Mouse (Mus musculus) embryonic facial prominence, embryonic 10.5 days (tissue): ENCODE data around the gene Lrfn1. TPM values are rescaled to one million over a fixed set of nuclear protein-coding genes. Genes with fewer than 3 reads are reported as not detected.
"Not testable (repeated sequence)": the region's sequence is repeated elsewhere in the genome, so short reads cannot be mapped to it uniquely, and the experiment has no call there.

ENCODE experiments used
- DNase-seq: peaks from one replicate; pipeline ENCODE4 v3.0.0-alpha.2; 2017; ENCODE audit warnings: low spot score
- H3K27ac ChIP-seq: fragments of 300-500 bp; sonication (generic); replicated peaks from 2 replicates; pipeline ENCODE4 v1.5.1; 2016; ENCODE audit warnings: mild to moderate bottlenecking
- H3K27me3 ChIP-seq: fragments of 300-500 bp; sonication (generic); replicated peaks from 2 replicates; pipeline ENCODE4 v1.6.1; 2016; ENCODE audit warnings: low read depth, mild to moderate bottlenecking; ENCODE audit not compliant: poor library complexity, severe bottlenecking
- H3K36me3 ChIP-seq: fragments of 300-500 bp; sonication (generic); replicated peaks from 2 replicates; pipeline ENCODE4 v1.6.1; 2016; ENCODE audit warnings: mild to moderate bottlenecking, moderate library complexity
- H3K4me1 ChIP-seq: fragments of 300-500 bp; sonication (generic); 2 replicates; pipeline ENCODE4 v1.6.1; 2016
- H3K4me3 ChIP-seq: fragments of 300-500 bp; sonication (generic); 2 replicates; pipeline ENCODE4 v1.5.1; 2016; ENCODE audit warnings: mild to moderate bottlenecking, moderate library complexity
- H3K9me3 ChIP-seq: fragments of 300-500 bp; sonication (generic); 2 replicates; pipeline ENCODE4 v1.6.1; 2016; ENCODE audit warnings: mild to moderate bottlenecking
- WGBS: fragments of 180-500 bp; shearing (Covaris S2); methylation state at CpG from one replicate; pipeline ENCODE4 v1.1.7; 2016; 5-methylcytosine and 5-hydroxymethylcytosine counted together
- polyA plus RNA-seq: library from polyadenylated mRNA; unstranded; fragments of >200 nt; fragmentation: Nextera tagmentation; extraction: Ambion mirVana; gene quantifications from 2 replicates; pipeline ENCODE4 v1.2.1, GENCODE M21; 2016

Lrfn1 gene
- polyA plus RNA-seq, 1 experiment from 2014 or later = 4.9 TPM

DNA sequence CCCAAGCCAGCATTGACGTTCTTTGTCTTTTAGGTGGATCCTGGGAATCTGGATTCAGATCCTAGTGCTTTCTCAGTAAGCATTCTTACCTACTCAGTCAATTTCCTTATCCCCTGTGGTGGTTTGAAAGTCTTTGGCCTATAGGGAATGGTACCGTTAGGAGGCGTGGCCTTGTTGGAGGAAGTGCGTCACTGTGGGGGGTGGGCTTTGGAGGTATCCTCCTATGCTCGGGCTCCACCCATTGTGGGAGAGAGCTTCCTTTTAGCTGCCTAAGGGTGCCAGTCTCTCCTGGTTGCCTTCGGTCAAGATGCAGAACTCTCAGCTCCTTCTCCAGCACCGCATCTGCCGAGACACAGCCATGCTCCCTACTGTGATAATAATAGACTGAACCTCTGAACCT lies 40.5 kb downstream of the Lrfn1 start:
- no peak for DNase-seq
- H3K27ac ChIP-seq = no peak overlapping the region
- peaks cover 15% of the 10 kb centered on the region for H3K4me1 ChIP-seq
- H3K27me3 ChIP-seq = peaks cover 20% of the 10 kb centered on the region
- WGBS = 80% methylated on average over 8 of the region's 8 CpGs
- no peaks in the 10 kb centered on the region for H3K36me3 ChIP-seq
- no peak overlapping the region for H3K4me3 ChIP-seq
- H3K9me3 ChIP-seq = no peaks in the 10 kb centered on the region

DNA sequence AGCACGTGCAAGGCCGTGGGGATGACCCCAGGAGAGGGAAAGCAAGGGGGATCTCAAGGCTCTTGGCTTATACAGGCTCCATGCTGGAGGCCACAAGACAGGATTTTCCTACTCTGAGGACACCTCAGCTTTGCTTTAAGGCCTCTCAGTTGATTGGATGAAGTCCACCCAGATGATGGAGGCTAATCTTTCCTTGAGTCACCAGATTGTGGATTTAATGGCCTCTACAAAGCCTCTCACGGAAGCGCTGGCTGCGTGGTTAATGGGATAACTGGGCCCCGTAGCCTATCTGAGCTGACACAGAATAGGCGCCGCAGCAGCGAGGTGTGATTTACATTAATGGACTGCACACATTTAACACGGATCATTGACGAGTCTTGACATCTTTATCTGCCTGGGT lies 43.6 kb downstream of the Lrfn1 start:
- 86% methylated on average over 11 of the region's 11 CpGs for WGBS
- DNase-seq = no peak
- H3K4me1 ChIP-seq = peaks cover 5% of the 10 kb centered on the region; the same call in 1 of the 2 replicates

DNA sequence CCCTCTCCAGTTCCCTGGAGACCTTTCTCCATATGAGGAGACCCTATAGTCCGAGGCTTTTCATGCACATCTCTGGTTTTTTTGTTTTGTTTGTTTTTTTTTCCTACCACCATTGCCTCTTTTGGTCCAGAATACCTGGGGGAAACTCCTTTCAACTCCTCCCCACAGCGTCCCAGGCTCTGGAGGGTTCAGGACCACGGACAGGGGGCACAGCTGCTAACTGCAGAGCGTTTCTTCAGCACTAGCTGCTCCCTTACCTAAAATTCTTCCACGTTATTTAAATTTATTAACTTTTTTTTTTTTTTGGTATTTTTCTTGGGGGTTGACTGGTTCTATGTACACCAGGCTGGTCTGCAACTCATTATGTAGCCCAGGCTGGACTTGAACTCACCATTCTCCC lies 53.8 kb downstream of the Lrfn1 start:
- H3K36me3 ChIP-seq = no peaks in the 10 kb centered on the region
- H3K4me1 ChIP-seq = no peaks in the 10 kb centered on the region
- peak; percentile 63 for DNase-seq
- no peak overlapping the region for H3K4me3 ChIP-seq
- 10% methylated on average over 5 of the region's 5 CpGs for WGBS
- H3K27ac ChIP-seq = no peak overlapping the region
- peaks cover 7% of the 10 kb centered on the region; the same call in 1 of the 2 replicates for H3K9me3 ChIP-seq
- no peaks in the 10 kb centered on the region for H3K27me3 ChIP-seq

More for the DNA sequence above, 43.6 kb downstream of the Lrfn1 start:
- Histone ChIP-seq H3K9me3 (no peaks in the 10 kb centered on the region; the same call in 1 of the 2 replicates), H3K27ac (no peak overlapping the region), H3K36me3 (no peaks in the 10 kb centered on the region), H3K27me3 (no peaks in the 10 kb centered on the region), H3K4me3 (no peak overlapping the region)

GRCm38 (mm10) chr7:28509121-28509520 lies 57.3 kb downstream of the Lrfn1 start:
- not testable (repeated sequence) for DNase-seq, H3K9me3 ChIP-seq, H3K36me3 ChIP-seq, H3K27ac ChIP-seq, H3K27me3 ChIP-seq, H3K4me1 ChIP-seq, H3K4me3 ChIP-seq
- WGBS = 70% methylated on average over 2 of the region's 2 CpGs

GRCm38 (mm10) chr7:28510405-28510974 lies 58.7 kb downstream of the Lrfn1 start, which contains the start of gene Ifnl2:
Ifnl2 (minus strand) TSS chr7:28510455.
- WGBS = 65% methylated on average over 8 of the region's 8 CpGs
- DNase-seq, H3K4me1 ChIP-seq, H3K36me3 ChIP-seq, H3K27me3 ChIP-seq, H3K9me3 ChIP-seq, H3K4me3 ChIP-seq, H3K27ac ChIP-seq: not testable (repeated sequence)

DNA sequence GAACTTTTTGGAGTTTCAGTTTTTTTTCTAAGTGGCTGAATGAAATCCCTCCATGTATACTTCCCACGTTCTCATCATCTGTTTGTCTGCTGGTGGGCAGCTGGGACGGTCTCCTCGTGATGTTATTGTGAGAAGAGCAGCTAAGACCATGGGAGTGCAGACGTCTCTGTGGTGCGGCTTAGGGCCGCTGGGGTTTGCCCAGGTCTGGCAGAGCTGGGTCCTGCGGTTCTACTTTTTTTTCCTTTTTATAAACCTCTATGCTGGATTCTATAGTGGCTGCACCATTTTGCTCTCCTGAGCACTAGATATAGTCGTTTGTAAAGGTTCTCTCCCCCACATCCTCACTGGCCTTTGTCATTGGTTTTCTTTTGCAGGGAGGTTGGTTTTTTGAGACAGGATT lies 59.7 kb downstream of the Lrfn1 start:
- WGBS = 72% methylated on average over 8 of the region's 8 CpGs
- Histone ChIP-seq H3K27ac (no peak overlapping the region), H3K27me3 (no peaks in the 10 kb centered on the region), H3K9me3 (no peaks in the 10 kb centered on the region), H3K4me3 (no peak overlapping the region), H3K36me3 (no peaks in the 10 kb centered on the region), H3K4me1 (no peaks in the 10 kb centered on the region)
- no peak for DNase-seq

Other genes with a start within 250 kb of the Lrfn1 start
- gene Eid2, start 184.1 kb upstream of the Lrfn1 start, polyA plus RNA-seq = 2.0 and 2.7 TPM in 2 replicates
- 9.3 and 9.7 TPM in 2 replicates for gene Eid2b, start 174.2 kb upstream of the Lrfn1 start, polyA plus RNA-seq
- gene Selenov, start 160.8 kb upstream of the Lrfn1 start, polyA plus RNA-seq = 0.18 and 0.49 TPM in 2 replicates
- 7.3 and 13.9 TPM in 2 replicates for gene Dll3, start 149.7 kb upstream of the Lrfn1 start, polyA plus RNA-seq
- 215 and 243 TPM in 2 replicates for gene Timm50, start 139.9 kb upstream of the Lrfn1 start, polyA plus RNA-seq
- 122 and 124 TPM in 2 replicates for gene Supt5, start 113.2 kb upstream of the Lrfn1 start, polyA plus RNA-seq
- gene Rps16, start 101.3 kb upstream of the Lrfn1 start, polyA plus RNA-seq = 1,023 and 1,043 TPM in 2 replicates
- 93.4 and 101 TPM in 2 replicates for gene Plekhg2, start 79.4 kb upstream of the Lrfn1 start, polyA plus RNA-seq
- 5.6 and 5.7 TPM in 2 replicates for gene Zfp36, start 71.7 kb upstream of the Lrfn1 start, polyA plus RNA-seq
- 61.9 and 62.6 TPM in 2 replicates for gene Med29, start 59.3 kb upstream of the Lrfn1 start, polyA plus RNA-seq
- 88.3 and 89.0 TPM in 2 replicates for gene Paf1, start 59.0 kb upstream of the Lrfn1 start, polyA plus RNA-seq
- 6.9 and 7.1 TPM in 2 replicates for gene Gmfg, start 14.5 kb upstream of the Lrfn1 start, polyA plus RNA-seq
- gene Ifnl2, start 58.5 kb downstream of the Lrfn1 start, polyA plus RNA-seq = not detected in 2 replicates
- not detected in 2 replicates for gene Ifnl3, start 70.9 kb downstream of the Lrfn1 start, polyA plus RNA-seq
- gene Sycn, start 88.9 kb downstream of the Lrfn1 start, polyA plus RNA-seq = not detected in 2 replicates
- 0.10 TPM in 1 of 2 replicates, not detected in the other for gene Nccrp1, start 95.3 kb downstream of the Lrfn1 start, polyA plus RNA-seq
- gene Samd4b, start 146.2 kb downstream of the Lrfn1 start, polyA plus RNA-seq = 36.0 and 38.9 TPM in 2 replicates
- 70.1 and 75.8 TPM in 2 replicates for gene Pak4, start 146.2 kb downstream of the Lrfn1 start, polyA plus RNA-seq
- not detected in 2 replicates for gene Acp7, start 179.4 kb downstream of the Lrfn1 start, polyA plus RNA-seq
- gene Fbxo27, start 240.9 kb downstream of the Lrfn1 start, polyA plus RNA-seq = 7.8 TPM in 2 replicates